Mouse (Mus musculus) kidney, adult 2 months (tissue): Measurements from ENCODE around the gene Foxe3.

Experiments
- CTCF ChIP-seq: fragments of 200-500 bp; conservative IDR thresholded peaks from 2 replicates; pipeline ENCODE4 v1.5.1; 2011; ENCODE audit warnings: low read depth, mild to moderate bottlenecking, control low read depth, low read length, moderate library complexity, mixed read lengths; ENCODE audit not compliant: insufficient read depth, insufficient read length
- POLR2A ChIP-seq: fragments of 200-500 bp; IDR thresholded peaks from one replicate; pipeline ENCODE4 v1.6.1; 2011; ENCODE audit warnings: low read depth, low read length, control low read depth

DNA sequence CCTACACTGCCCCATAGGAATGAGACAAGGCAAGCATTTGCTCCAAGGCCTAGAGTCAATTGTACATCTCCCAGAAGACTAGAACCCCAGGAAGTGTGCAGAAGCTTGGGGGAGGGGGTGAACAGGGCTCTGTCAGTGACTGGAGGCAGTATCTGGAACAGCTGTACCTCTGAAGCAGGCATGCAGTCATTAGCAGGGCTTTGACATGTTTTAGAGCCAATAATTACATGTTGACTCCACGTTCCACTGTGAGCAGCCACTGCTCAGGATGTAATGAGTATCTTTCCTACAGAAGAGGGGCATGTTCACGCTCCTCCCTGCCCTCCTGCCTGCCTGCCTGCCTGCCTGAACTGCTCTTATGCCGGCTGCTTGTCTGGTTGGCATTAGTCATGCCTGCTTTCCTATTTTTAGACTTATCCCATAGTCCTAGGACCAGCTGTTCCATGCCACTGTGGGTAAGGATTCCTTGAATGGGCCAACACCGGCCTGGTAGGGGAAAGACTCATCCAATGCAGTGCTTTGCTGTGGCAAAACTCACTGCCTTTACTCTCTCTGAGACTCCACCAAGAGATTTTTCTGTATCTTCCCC, 11.7 kb upstream of the Foxe3 start:
- no peak for TF ChIP-seq POLR2A
- TF ChIP-seq CTCF, result no peak
